In the genomic region with DNA sequence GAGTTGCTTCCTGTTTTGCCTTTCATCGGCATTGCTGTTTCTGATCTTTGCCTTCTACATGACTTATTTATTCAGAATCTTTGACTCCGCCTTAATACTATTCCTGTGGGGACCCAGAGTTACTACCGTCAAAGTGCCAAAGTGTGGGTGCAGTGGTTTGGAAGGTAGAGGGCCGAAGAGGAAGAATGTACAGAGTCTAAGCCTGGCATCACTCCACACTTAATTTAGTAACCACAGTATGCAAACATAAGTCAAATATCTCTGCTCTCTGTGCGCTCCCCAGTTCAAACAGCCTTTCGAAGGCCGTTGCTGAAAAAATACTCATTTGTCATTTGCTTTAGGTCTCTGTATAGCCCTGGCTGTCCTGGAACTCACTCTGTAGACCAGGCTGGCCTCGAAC, we compare ENCODE assay signal across 1 mouse cellular context.
TF ChIP-seq lines count a peak whose summit lies in the region.

No protein-coding gene starts in this region.

TF ChIP-seq in CH12.LX, 34 proteins besides CTCF, POLR2A, EP300 and RAD21:
- TF ChIP-seq E2F4 (IDR thresholded peaks at IDR 0.05; ENCODE audit: insufficient replicate concordance, low read depth, low read length) = no peak
- no peak for TF ChIP-seq CHD1 (IDR thresholded peaks at IDR 0.05; ENCODE audit: low read depth, low read length)
- TF ChIP-seq BHLHE40 (IDR thresholded peaks at IDR 0.05; ENCODE audit: low read depth, low read length) = peak; percentile 20; the same call in 1 of the 2 replicates
- peak; percentile 53; the same call in 1 of the 2 replicates for TF ChIP-seq MEF2A (IDR thresholded peaks at IDR 0.05; ENCODE audit: borderline replicate concordance, low read depth, low read length)
- TF ChIP-seq RCOR1 (conservative IDR thresholded peaks at IDR 0.05; ENCODE audit: low read depth, low read length) = no peak
